Mouse (Mus musculus) stomach, postnatal 0 days (tissue): ENCODE measurements at regions not wholly inside any gene's neighbourhood (a gene's known extent, or its start where the extent isn't known, plus 50 kb on each side); places are given as distances from the start of the nearest gene placed in this dataset.
"Not testable (repeated sequence)": the region's sequence is repeated elsewhere in the genome, so short reads cannot be mapped to it uniquely, and the experiment has no call there.

Experiments used
- ATAC-seq: fragments of 200-750 bp; cut with Nextera tagmentation; 2 replicates; pipeline ENCODE4 v1.8.0; 2017; ENCODE audit not compliant: low FRiP score, low TSS enrichment
- DNase-seq: peaks from one replicate; pipeline ENCODE4 v3.0.0-alpha.2; 2016; ENCODE audit warnings: low spot score
- H3K27ac ChIP-seq: fragments of 300-500 bp; sonication (generic); replicated peaks from 2 replicates; pipeline ENCODE4 v1.5.1; 2014; ENCODE audit warnings: mild to moderate bottlenecking, control low read depth
- H3K27me3 ChIP-seq: fragments of 300-500 bp; sonication (generic); 2 replicates; pipeline ENCODE4 v1.6.1; 2014; ENCODE audit warnings: low read length; ENCODE audit not compliant: control insufficient read depth, insufficient read depth
- H3K36me3 ChIP-seq: fragments of 300-500 bp; sonication (generic); 2 replicates; pipeline ENCODE4 v1.6.1; 2014; ENCODE audit warnings: low read length, mixed read lengths; ENCODE audit not compliant: control insufficient read depth, insufficient read depth
- H3K4me1 ChIP-seq: fragments of 300-500 bp; sonication (generic); replicated peaks from 2 replicates; pipeline ENCODE4 v1.6.1; 2014; ENCODE audit warnings: antibody characterized with exemption; ENCODE audit not compliant: control insufficient read depth, insufficient read depth
- H3K4me2 ChIP-seq: fragments of 300-500 bp; sonication (generic); replicated peaks from 2 replicates; pipeline ENCODE4 v1.6.1; 2014; ENCODE audit warnings: low read depth, mild to moderate bottlenecking, control low read depth, moderate library complexity
- H3K4me3 ChIP-seq: fragments of 300-500 bp; sonication (generic); 2 replicates; pipeline ENCODE4 v1.5.1; 2014; ENCODE audit warnings: low read depth, low read length, control low read depth
- H3K9ac ChIP-seq: fragments of 300-500 bp; sonication (generic); 2 replicates; pipeline ENCODE4 v1.6.1; 2014; ENCODE audit warnings: mild to moderate bottlenecking, low read length, control low read depth, mixed read lengths
- H3K9me3 ChIP-seq: fragments of 300-500 bp; sonication (generic); 2 replicates; pipeline ENCODE4 v1.6.1; 2016; ENCODE audit warnings: low read length; ENCODE audit not compliant: control insufficient read depth
- CTCF ChIP-seq: IDR thresholded peaks from 2 replicates; pipeline ENCODE4 v1.5.1; 2016; ENCODE audit warnings: antibody characterized with exemption, low read depth, mild to moderate bottlenecking, moderate library complexity
- EP300 ChIP-seq: optimal IDR thresholded peaks from 2 replicates; pipeline ENCODE3; 2016; ENCODE audit warnings: antibody characterized with exemption
- WGBS: fragments of 180-500 bp; shearing (Covaris S2); extraction: QIAGEN DNeasy Blood & Tissue Kit; methylation state at CpG from one replicate; pipeline ENCODE4 v1.1.7; 2014; 5-methylcytosine and 5-hydroxymethylcytosine counted together

GRCm38 (mm10) chr6:6372421-6372820 lies 155.4 kb upstream of the Slc25a13 start:
- H3K27ac ChIP-seq: no peak overlapping the region
- H3K4me3 ChIP-seq: no peak overlapping the region
- DNase-seq (no peak), ATAC-seq (no peak)
- no peak overlapping the region for H3K9ac ChIP-seq
- H3K4me1 ChIP-seq: no peaks in the 10 kb centered on the region
- H3K4me2 ChIP-seq: no peak overlapping the region
- no peaks in the 10 kb centered on the region for H3K27me3 ChIP-seq
- H3K36me3 ChIP-seq: no peaks in the 10 kb centered on the region
- H3K9me3 ChIP-seq: no peaks in the 10 kb centered on the region
- WGBS: 76% methylated on average over 3 of the region's 3 CpGs
- TF ChIP-seq CTCF: no peak

DNA sequence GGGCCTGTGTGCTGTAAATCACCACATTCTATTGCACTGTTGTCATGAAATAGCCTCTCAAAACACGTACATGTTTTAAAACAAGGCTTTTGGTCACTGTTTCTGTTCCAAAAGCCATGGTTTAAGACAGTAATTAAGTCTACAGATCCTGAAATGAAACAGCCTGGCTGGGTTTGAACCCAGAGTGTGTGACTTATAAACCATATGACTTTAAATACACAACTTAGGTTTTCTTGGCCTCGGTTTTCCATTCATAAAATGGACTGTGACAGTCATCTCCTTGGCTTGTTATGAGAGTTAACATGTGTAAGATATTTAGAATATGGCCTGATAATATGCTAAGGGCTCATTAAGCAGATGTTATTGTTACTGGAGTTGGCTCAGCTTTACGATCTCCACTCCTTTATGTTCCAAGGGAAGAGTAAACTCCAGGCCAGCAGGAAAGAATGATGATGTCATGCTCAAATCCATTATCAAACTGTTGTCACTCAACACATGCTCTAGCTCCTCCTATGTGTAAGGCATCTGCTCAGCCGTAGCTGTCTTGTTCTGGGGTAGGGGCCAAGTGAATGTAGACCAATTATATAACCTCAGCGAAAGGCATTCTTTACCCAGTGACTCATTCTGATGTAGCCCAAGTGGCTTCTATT lies 154.6 kb upstream of the Slc25a13 start:
- DNase-seq (no peak), ATAC-seq (peak; percentile 53; the same call in 1 of the 2 replicates)
- no peak overlapping the region for H3K4me3 ChIP-seq
- H3K4me1 ChIP-seq: no peaks in the 10 kb centered on the region
- 41% methylated on average over 5 of the region's 5 CpGs for WGBS
- no peaks in the 10 kb centered on the region for H3K9me3 ChIP-seq
- TF ChIP-seq CTCF (no peak), EP300 (no peak)
- no peaks in the 10 kb centered on the region for H3K36me3 ChIP-seq
- H3K4me2 ChIP-seq: no peak overlapping the region
- H3K9ac ChIP-seq: no peak overlapping the region
- no peaks in the 10 kb centered on the region for H3K27me3 ChIP-seq
- H3K27ac ChIP-seq: no peak overlapping the region

DNA sequence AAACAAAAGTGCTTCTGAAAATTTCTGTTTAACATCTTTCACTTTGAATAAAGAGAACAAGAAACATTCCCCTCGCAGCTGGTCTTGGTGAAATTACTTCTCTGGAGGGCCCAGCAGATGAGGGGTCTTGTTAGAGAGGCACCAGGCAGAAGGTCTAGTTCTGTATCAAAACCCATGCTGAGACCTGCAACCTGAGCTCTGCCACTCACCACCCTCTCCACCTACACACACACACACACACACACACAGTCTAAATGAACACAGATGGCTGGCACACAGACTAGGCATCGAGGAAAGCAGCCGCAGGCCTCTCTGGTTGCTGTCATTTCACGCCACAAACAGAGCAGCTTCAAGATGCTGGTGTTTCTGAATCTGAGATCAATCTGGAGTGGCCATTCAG lies 147.1 kb upstream of the Slc25a13 start:
- Histone ChIP-seq H3K4me2 (no peak overlapping the region), H3K27ac (no peak overlapping the region), H3K36me3 (no peaks in the 10 kb centered on the region), H3K4me3 (no peak overlapping the region), H3K4me1 (no peaks in the 10 kb centered on the region), H3K27me3 (no peaks in the 10 kb centered on the region), H3K9ac (no peak overlapping the region), H3K9me3 (no peaks in the 10 kb centered on the region)
- no peak for DNase-seq
- 69% methylated on average over 4 of the region's 4 CpGs for WGBS
- no peak for ATAC-seq
- TF ChIP-seq EP300 (no peak), CTCF (no peak)

DNA sequence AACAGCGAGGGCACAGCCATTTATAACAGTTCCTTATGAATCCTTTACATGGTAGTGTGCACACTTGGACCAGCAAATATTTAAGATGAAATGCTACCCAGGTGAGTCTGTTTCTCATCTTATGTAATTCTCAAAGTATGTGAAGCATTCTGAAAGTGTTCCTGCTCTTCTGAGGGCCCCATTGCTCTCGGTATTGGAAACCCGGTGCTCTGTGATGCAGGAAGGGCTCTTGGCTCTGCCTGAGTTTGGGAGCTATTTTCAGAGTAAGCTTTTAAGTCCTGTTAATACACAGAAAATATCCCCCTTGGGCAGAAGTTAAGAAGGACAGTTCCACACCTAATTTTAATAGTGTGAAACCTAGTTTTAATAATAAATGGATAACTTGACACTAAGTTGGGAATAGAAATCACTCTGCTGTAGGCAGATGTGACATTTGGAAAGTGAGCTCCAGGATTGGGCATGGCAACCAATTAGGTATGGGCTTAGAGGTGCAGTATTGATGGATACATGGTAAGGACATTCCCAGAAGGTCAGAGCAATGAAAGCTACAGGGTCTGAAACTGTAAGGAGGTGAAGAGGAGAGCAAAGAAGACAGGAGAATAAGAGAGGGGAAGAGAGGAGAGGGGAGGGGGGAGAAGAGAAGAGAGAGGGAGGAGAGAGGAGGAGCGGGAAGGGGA lies 145.8 kb upstream of the Slc25a13 start:
- TF ChIP-seq EP300: no peak
- TF ChIP-seq CTCF: no peak
- H3K4me3 ChIP-seq: no peak overlapping the region
- H3K9me3 ChIP-seq: no peaks in the 10 kb centered on the region
- no peaks in the 10 kb centered on the region for H3K4me1 ChIP-seq
- no peaks in the 10 kb centered on the region for H3K27me3 ChIP-seq
- WGBS: 61% methylated on average over 4 of the region's 4 CpGs
- no peak overlapping the region for H3K27ac ChIP-seq
- H3K36me3 ChIP-seq: no peaks in the 10 kb centered on the region
- no peak overlapping the region for H3K9ac ChIP-seq
- H3K4me2 ChIP-seq: no peak overlapping the region
- no peak for ATAC-seq
- no peak for DNase-seq

DNA sequence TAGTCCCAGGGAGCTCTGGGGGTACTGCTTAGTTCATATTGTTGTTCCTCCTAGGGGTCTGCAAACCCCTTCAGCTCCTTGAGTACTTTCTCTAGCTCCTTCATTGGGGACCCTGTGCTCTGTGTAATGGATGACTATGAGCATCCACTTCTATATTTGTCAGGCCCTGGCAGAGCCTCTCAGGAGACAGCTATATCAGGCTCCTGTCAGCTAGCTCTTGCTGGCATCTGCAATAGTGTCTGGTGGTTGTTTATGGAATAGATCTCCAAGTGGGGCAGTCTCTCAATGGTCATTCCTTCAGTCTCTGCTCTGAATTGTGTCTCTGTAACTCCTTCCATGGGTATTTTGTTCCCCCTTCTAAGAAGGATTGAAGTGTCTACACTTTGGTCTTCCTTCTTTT lies 144.2 kb upstream of the Slc25a13 start:
- not testable (repeated sequence) for H3K36me3 ChIP-seq, ATAC-seq

GRCm38 (mm10) chr6:6357477-6357876 lies 140.5 kb upstream of the Slc25a13 start:
- H3K4me1 ChIP-seq: no peaks in the 10 kb centered on the region
- H3K4me3 ChIP-seq: no peak overlapping the region
- ATAC-seq: no peak
- no peak for DNase-seq
- H3K4me2 ChIP-seq: no peak overlapping the region
- no peaks in the 10 kb centered on the region for H3K27me3 ChIP-seq
- no peaks in the 10 kb centered on the region for H3K9me3 ChIP-seq
- no peaks in the 10 kb centered on the region for H3K36me3 ChIP-seq
- 47% methylated on average over 2 of the region's 2 CpGs for WGBS
- H3K27ac ChIP-seq: no peak overlapping the region
- no peak for TF ChIP-seq CTCF
- TF ChIP-seq EP300: no peak
- H3K9ac ChIP-seq: no peak overlapping the region

More for the DNA sequence above, 144.2 kb upstream of the Slc25a13 start:
- not testable (repeated sequence) for H3K4me3 ChIP-seq, H3K9ac ChIP-seq, H3K4me1 ChIP-seq, DNase-seq, H3K4me2 ChIP-seq, H3K27ac ChIP-seq, H3K9me3 ChIP-seq, H3K27me3 ChIP-seq
